Mouse (Mus musculus) cortical plate, adult 2 months (tissue): ENCODE results near the gene Rtn2. TPM values are rescaled to one million over a fixed set of nuclear protein-coding genes. Genes with fewer than 3 reads are reported as not detected.

ENCODE experiments used
- H3K27ac ChIP-seq: fragments of 200-500 bp; 2 replicates; pipeline ENCODE4 v1.5.1; 2012; ENCODE audit warnings: low read length, control low read depth, inconsistent platforms; ENCODE audit not compliant: insufficient read depth
- H3K4me1 ChIP-seq: fragments of 200-500 bp; 2 replicates; pipeline ENCODE4 v1.6.1; 2011; ENCODE audit warnings: low read length; ENCODE audit not compliant: control insufficient read depth, insufficient read depth
- H3K4me3 ChIP-seq: fragments of 200-500 bp; 2 replicates; pipeline ENCODE4 v1.5.1; 2011; ENCODE audit warnings: mild to moderate bottlenecking, low read length, control low read depth; ENCODE audit not compliant: insufficient read depth
- CTCF ChIP-seq: fragments of 200-500 bp; IDR thresholded peaks from 2 replicates; pipeline ENCODE4 v1.5.1; 2011; ENCODE audit warnings: mild to moderate bottlenecking, control low read depth, low read length; ENCODE audit not compliant: insufficient read depth; ENCODE audit errors: extremely low read depth
- POLR2A ChIP-seq: fragments of 200-500 bp; IDR thresholded peaks from 2 replicates; pipeline ENCODE4 v1.6.1; 2011; ENCODE audit warnings: mild to moderate bottlenecking, low read length, control low read depth; ENCODE audit not compliant: insufficient read depth; ENCODE audit errors: extremely low read depth
- polyA plus RNA-seq: library from polyadenylated mRNA; depleted of rRNA; stranded (reverse); fragments of >200 nt; gene quantifications from 2 replicates; pipeline ENCODE4 v1.2.3, GENCODE M21; 2012

Rtn2 gene
- polyA plus RNA-seq, 1 experiment, result 140 TPM

DNA sequence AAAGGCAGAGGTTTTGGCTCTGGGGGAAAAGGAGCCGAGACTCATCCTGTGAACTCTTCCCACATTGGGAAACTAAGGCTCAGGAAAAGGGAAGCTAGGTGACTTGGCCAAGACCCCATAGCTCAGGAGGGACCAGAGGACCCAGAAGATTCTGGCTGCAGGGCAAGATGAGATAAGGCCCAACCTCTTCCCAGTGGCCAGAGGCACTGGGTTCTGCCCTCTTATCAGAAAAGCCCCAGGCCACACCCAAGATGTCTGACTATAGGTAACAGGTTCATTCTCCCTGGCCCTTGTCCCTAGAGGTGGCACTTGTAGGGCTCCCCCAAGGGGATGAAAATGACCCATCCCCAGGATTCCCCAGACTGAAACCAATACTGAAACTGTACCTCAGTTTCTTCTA, 35.6 kb upstream of the Rtn2 start:
- Histone ChIP-seq H3K27ac (no peak overlapping the region), H3K4me3 (no peak overlapping the region), H3K4me1 (no peaks in the 10 kb centered on the region)
- TF ChIP-seq POLR2A (no peak), CTCF (no peak)

DNA sequence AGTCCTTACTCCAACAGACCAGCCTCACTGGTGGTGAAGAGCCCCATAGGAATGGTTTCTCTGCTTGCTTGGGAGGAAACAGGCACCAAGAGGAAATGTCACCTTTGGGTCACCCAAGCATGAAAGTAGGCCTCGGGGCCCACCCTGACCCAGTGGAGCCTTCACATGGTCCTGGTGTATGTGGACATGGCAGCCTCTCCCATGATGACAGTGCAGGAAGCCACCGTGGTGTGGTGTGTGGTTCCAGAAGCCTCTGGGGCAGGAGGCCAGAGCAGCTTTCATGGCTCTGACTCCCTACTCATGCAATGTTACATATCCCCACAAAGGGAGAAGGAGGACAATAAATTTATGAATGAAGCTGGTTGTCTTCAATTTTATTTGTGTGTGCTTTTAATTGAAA, 34.9 kb upstream of the Rtn2 start:
- no peak overlapping the region for H3K4me3 ChIP-seq
- TF ChIP-seq CTCF (no peak), POLR2A (no peak)
- no peak overlapping the region for H3K27ac ChIP-seq
- no peaks in the 10 kb centered on the region for H3K4me1 ChIP-seq

DNA sequence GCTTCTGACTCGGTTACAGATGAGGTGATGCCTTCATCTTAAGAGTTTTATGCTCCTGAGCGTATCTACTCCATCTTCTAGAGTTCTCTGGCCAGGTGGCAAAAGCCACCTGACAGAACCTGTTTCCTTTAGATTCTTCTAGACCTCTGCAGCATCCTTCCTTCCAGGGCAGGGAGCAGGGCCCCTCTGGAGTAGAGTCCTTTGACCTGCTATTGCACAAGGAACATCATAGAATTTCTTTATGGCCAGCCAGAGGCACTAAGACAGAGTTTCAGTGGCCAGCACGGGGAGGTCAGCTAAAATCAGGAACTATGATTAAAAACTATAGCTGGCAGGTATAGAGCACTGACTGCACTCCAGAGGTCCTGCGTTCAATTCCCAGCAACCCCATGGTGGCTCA, 30.3 kb upstream of the Rtn2 start:
- H3K4me3 ChIP-seq, result no peak overlapping the region
- no peaks in the 10 kb centered on the region for H3K4me1 ChIP-seq
- H3K27ac ChIP-seq, result no peak overlapping the region
- TF ChIP-seq CTCF, result no peak
- no peak for TF ChIP-seq POLR2A

DNA sequence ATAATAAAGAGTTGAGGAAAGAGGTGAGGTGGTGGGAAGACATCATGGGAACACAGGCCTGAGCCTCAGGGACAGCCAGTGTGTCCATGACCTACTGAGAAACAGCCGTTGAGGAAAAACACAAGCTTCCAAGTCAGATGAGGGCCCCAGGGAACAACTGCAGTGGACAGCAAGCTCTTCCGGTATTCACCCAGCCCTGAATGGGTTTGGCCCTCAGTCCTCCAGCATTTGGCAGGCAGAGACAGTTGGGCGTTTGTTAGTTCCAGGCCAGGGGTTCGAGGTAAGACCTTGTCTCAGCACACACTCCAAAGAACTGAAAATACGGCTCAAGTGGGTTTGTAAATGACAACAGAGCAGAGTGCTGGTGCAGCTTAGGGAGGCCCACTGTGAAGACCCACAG, 29.0 kb upstream of the Rtn2 start:
- no peak overlapping the region for H3K4me3 ChIP-seq
- H3K27ac ChIP-seq, result no peak overlapping the region

DNA sequence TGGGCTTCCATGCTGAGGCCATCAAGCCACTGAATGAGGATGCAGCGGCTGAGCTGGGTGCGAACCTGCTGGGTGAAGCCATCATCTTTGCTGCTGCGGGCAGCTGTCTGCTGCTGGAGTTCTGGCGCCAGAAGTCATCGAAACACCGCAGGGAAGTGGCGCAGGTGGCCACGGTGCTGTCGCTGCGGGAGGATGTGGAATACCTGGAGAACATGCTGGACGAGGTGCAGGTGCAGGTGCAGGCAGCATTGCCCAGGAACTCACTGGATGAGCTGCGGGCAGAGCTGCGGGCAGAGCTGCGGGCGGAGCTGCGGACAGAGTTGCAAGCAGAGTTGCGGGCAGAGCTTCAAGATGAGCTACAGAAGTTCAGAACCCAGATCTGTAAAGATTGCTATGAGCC, 27.0 kb upstream of the Rtn2 start:
- TF ChIP-seq POLR2A (no peak), CTCF (no peak)
- no peak overlapping the region for H3K27ac ChIP-seq
- no peaks in the 10 kb centered on the region; the same call in 1 of the 2 replicates for H3K4me1 ChIP-seq
- no peak overlapping the region for H3K4me3 ChIP-seq

More for the DNA sequence above, 29.0 kb upstream of the Rtn2 start:
- no peaks in the 10 kb centered on the region; the same call in 1 of the 2 replicates for H3K4me1 ChIP-seq
- TF ChIP-seq CTCF (no peak), POLR2A (no peak)

DNA sequence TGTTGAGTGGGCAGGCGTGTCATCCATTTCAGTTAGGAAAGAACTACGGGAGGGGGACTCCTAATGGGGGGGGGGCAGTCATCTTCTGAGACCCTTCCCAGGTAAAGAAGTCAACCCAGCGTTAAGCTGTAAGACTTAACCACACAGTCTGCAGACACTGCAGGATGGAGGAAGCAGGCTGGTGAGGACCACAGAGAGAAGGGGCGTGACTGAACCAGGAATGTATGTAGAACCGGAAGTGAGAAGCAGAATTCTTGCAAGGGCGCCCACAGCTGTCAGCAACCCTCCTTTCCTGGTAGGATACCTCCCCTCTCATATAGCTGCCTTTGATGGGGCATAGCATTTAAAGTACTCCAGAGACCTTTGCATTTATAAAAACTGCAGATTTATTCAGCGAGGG, 25.9 kb upstream of the Rtn2 start:
- TF ChIP-seq CTCF (no peak), POLR2A (no peak)
- H3K4me3 ChIP-seq, result no peak overlapping the region
- H3K27ac ChIP-seq, result no peak overlapping the region
- no peaks in the 10 kb centered on the region; the same call in 1 of the 2 replicates for H3K4me1 ChIP-seq

DNA sequence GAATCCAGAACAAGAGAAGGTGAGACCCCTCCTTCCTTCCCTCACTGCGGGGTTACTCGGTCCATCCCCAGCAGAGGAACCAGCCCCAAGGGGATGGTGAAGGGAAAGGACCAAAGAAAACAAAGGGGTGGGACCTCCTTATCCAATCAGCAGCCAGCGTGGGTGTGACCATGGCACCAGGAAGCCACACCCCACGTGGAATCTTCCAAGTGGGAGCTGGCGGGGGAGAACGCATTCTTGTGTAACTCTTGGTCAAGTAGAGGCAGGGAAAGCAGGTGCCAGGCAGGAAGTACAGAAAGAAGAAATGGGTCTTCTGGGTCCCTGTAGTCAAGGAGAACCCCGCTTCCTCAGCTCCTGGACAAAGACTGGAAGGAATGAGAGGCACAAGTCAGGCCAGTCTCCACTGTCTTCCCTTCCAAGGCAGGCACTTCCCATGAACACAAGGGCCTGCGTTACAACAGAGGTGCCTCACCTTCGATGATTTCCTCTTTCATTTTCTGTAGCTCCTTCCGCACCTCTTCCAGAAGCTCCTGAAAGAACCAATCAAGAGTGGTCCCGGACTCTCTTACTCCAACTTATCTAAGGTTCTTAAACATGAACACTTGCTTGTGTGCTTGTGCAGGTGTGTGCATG, 24.9 kb upstream of the Rtn2 start:
- no peaks in the 10 kb centered on the region; the same call in 1 of the 2 replicates for H3K4me1 ChIP-seq
- H3K4me3 ChIP-seq, result no peak overlapping the region
- no peak for TF ChIP-seq POLR2A
- TF ChIP-seq CTCF, result no peak
- H3K27ac ChIP-seq, result no peak overlapping the region

DNA sequence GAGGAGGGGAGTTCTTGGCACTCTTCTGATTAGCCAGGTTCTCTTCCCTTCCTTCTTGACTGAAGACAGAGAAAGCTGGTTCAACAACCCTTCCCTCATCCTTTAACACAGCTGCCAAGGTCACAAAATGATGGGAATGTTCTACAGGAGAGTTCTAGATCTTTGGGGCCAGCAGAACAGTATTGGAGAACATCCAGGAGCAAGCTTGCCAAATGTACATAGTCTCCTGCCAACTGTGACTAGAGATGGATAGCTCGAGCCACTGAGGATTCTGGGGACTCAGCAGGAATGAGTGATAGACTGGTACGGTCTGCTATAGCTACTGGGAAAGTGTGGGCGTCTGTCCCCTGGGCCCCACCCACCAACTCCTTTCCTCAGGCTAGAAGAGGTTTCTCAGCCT, 24.1 kb upstream of the Rtn2 start:
- no peak overlapping the region for H3K4me3 ChIP-seq
- no peaks in the 10 kb centered on the region; the same call in 1 of the 2 replicates for H3K4me1 ChIP-seq
- TF ChIP-seq CTCF (no peak), POLR2A (no peak)
- no peak overlapping the region for H3K27ac ChIP-seq

DNA sequence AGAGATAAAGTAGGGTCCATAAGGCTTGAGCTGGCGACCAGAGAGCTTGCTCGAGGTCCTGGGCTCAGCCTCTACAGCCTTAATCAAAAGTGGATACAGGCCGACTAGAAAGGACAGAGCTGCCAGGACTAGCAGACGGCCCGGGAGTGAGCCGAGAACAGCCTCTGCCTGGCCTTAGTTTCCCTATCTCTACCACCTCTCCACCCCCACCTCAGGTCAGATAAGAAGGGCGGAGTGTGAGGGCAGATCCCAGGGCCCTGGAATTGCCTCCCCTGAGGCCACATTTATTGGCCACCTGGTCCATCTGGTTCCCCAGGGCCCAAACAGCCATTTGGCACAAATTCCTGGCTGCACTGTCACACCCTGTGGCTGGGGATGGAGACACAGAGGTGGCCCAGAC, 17.3 kb upstream of the Rtn2 start:
- Histone ChIP-seq H3K4me3 (no peak overlapping the region), H3K4me1 (no peaks in the 10 kb centered on the region), H3K27ac (no peak overlapping the region)
- no peak for TF ChIP-seq CTCF
- TF ChIP-seq POLR2A, result no peak
